In genomic region chr11:101604531-101605453, GRCm38 (mm10) we compare ENCODE assay signal across 8 mouse cellular contexts. TPM values are rescaled to one million over a fixed set of nuclear protein-coding genes. Genes with fewer than 3 reads are reported as not detected.
A peak's percentile ranks its signal among the peaks of the same experiment; 100 is the strongest.
DNase-seq lines count a peak whose midpoint lies in the region; ATAC-seq and TF ChIP-seq lines count a peak whose summit lies in the region.
"Not testable (repeated sequence)": the region's sequence is repeated elsewhere in the genome, so short reads cannot be mapped to it uniquely, and the experiment has no call there.

No protein-coding gene starts in this region.

- DNase-seq in MEL (ENCODE audit: low read depth, low spot score), result peak; percentile 97
- DNase-seq in cerebellum, adult 2 months, result peak; percentile 59 to 60
- DNase-seq in layer of hippocampus, adult 2 months (ENCODE audit: low spot score in 2 of 2), result peak in 1 of 2 experiments; percentile 40
- peak; percentile 86 for DNase-seq in lung, postnatal 10 days
- DNase-seq in ovary, postnatal 10 days (ENCODE audit: low spot score), result peak; percentile 33
- peak; percentile 59 to 80 for DNase-seq in thymus, postnatal 10 days (ENCODE audit: low spot score in 2 of 2)

- H3K9me3 ChIP-seq in MEL (replicated peaks; ENCODE audit: insufficient read depth, low read length); forebrain, embryonic 15.5 days: not testable (repeated sequence)

- ATAC-seq in forebrain, embryonic 15.5 days (replicated peaks), result peak; percentile 93
- peak; percentile 75 to 98; a peak in 3 of 4 replicates for ATAC-seq in hematopoietic stem cell, adult 5-6 weeks (replicated peaks in 1 of 2; ENCODE audit: insufficient read depth in 1 of 2, low FRiP score in 2 of 2, low TSS enrichment in 1 of 2, low read depth in 1 of 2, poor library complexity in 2 of 2, severe bottlenecking in 2 of 2)

- H3K27me3 ChIP-seq in MEL (ENCODE audit: control insufficient read depth in 1 of 2, insufficient read depth in 2 of 2, low read length in 2 of 2); cerebellum, adult 2 months (ENCODE audit: control insufficient read depth, insufficient read depth, low read length); forebrain, embryonic 15.5 days: not testable (repeated sequence)

- peak; percentile 96 to 97 for TF ChIP-seq POLR2A in MEL (IDR thresholded peaks at IDR 0.05; ENCODE audit: control insufficient read depth in 1 of 2, insufficient read depth in 1 of 2, low read depth in 1 of 2, low read length in 2 of 2, poor library complexity in 1 of 2)
- not testable (repeated sequence) for TF ChIP-seq POLR2A in cerebellum, adult 2 months (IDR thresholded peaks at IDR 0.05; ENCODE audit: borderline replicate concordance, insufficient read depth, low read length)

- not testable (repeated sequence) for TF ChIP-seq RAD21 in MEL (IDR thresholded peaks at IDR 0.05; ENCODE audit: low read depth, low read length)

- 3% methylated on average over 30 of the region's 30 CpGs for WGBS in cerebellum, adult 2 months
- 2% methylated on average over 30 of the region's 30 CpGs for WGBS in forebrain, embryonic 15.5 days

- not testable (repeated sequence) for TF ChIP-seq EP300 in MEL (IDR thresholded peaks at IDR 0.05; ENCODE audit: low read depth in 1 of 2, low read length in 2 of 2)

- H3K79me2 ChIP-seq in MEL (ENCODE audit: control insufficient read depth, insufficient read depth, low read length, poor library complexity), result not testable (repeated sequence)

- H3K36me3 ChIP-seq in MEL (ENCODE audit: control insufficient read depth in 1 of 2, insufficient read depth in 2 of 2, low read length in 2 of 2); forebrain, embryonic 15.5 days: not testable (repeated sequence)

- H3K9ac ChIP-seq in MEL (ENCODE audit: control insufficient read depth, low read depth, low read length, poor library complexity, severe bottlenecking), result peak overlapping the region; percentile 58
- H3K9ac ChIP-seq in forebrain, embryonic 15.5 days (replicated peaks), result peak overlapping the region; percentile 54

- not testable (repeated sequence) for H3K4me1 ChIP-seq in MEL (ENCODE audit: control insufficient read depth in 1 of 2, insufficient read depth in 2 of 2, low read length in 2 of 2); cerebellum, adult 2 months (ENCODE audit: control insufficient read depth, insufficient read depth, low read length); forebrain, embryonic 15.5 days

- peak overlapping the region; percentile 95 for H3K27ac ChIP-seq in MEL (ENCODE audit: control insufficient read depth, low read depth, low read length)
- not testable (repeated sequence) for H3K27ac ChIP-seq in cerebellum, adult 2 months (ENCODE audit: insufficient read depth, low read length)
- H3K27ac ChIP-seq in forebrain, embryonic 15.5 days (replicated peaks), result peak overlapping the region; percentile 80
- 0 out of 2 replicates have a peak overlapping the region, but pooled peaks have one; percentile 36 for H3K27ac ChIP-seq in layer of hippocampus, adult 2 months

- not testable (repeated sequence) for TF ChIP-seq CTCF in MEL (IDR thresholded peaks at IDR 0.05 in 2 of 3, conservative IDR thresholded peaks at IDR 0.05 in 1 of 3; ENCODE audit: control insufficient read depth in 1 of 3, insufficient read depth in 1 of 3, low read depth in 2 of 3, low read length in 3 of 3, poor library complexity in 1 of 3, severe bottlenecking in 1 of 3); cerebellum, adult 2 months (IDR thresholded peaks at IDR 0.05; ENCODE audit: borderline replicate concordance, insufficient read depth, low read depth, low read length); layer of hippocampus, adult 2 months (conservative IDR thresholded peaks at IDR 0.05)

- not testable (repeated sequence) for H3K4me3 ChIP-seq in MEL (ENCODE audit: control insufficient read depth in 1 of 2, insufficient read depth in 1 of 2, low read depth in 2 of 2, low read length in 2 of 2)
- H3K4me3 ChIP-seq in cerebellum, adult 2 months (replicated peaks; ENCODE audit: insufficient read depth, low read depth, low read length), result peak overlapping the region; percentile 51
- peak overlapping the region; percentile 43 for H3K4me3 ChIP-seq in forebrain, embryonic 15.5 days
- peak overlapping the region; percentile 56 for H3K4me3 ChIP-seq in layer of hippocampus, adult 2 months

- peak overlapping the region; percentile 56 for H3K4me2 ChIP-seq in forebrain, embryonic 15.5 days (replicated peaks)

TF ChIP-seq in MEL, 35 proteins besides CTCF, POLR2A, EP300 and RAD21:
- TF ChIP-seq TBP (IDR thresholded peaks at IDR 0.05; ENCODE audit: low read depth, low read length), result peak; percentile 99
- peak; percentile 34; the same call in 1 of the 2 replicates for TF ChIP-seq USF1 (IDR thresholded peaks at IDR 0.05; ENCODE audit: low read depth, low read length)
- TF ChIP-seq POLR2AphosphoS5 (IDR thresholded peaks at IDR 0.05; ENCODE audit: borderline replicate concordance, low read depth, low read length), result 0 out of 2 replicates have a peak, but pooled peaks have one; percentile 96
- peak; percentile 73 for TF ChIP-seq JUND (IDR thresholded peaks at IDR 0.05; ENCODE audit: low read depth, low read length)
- peak; percentile 85 for TF ChIP-seq MYC (IDR thresholded peaks at IDR 0.05; ENCODE audit: low read depth, low read length)
- TF ChIP-seq MAZ (IDR thresholded peaks at IDR 0.05; ENCODE audit: low read depth, low read length), result peak; percentile 43; the same call in 1 of the 2 replicates
- peak; percentile 93 for TF ChIP-seq ETS1 (IDR thresholded peaks at IDR 0.05; ENCODE audit: low read depth, low read length)
- TF ChIP-seq MEF2A (IDR thresholded peaks at IDR 0.05; ENCODE audit: extremely low read depth, insufficient replicate concordance, low read depth, low read length, poor library complexity, severe bottlenecking), result 0 out of 2 replicates have a peak, but pooled peaks have one; percentile 19
- peak; percentile 98 for TF ChIP-seq ZMIZ1 (IDR thresholded peaks at IDR 0.05; ENCODE audit: low read depth, low read length)
- TF ChIP-seq GATA1 (IDR thresholded peaks at IDR 0.05; ENCODE audit: low read depth, low read length), result peak; percentile 58
- peak; percentile 72 for TF ChIP-seq HCFC1 (IDR thresholded peaks at IDR 0.05; ENCODE audit: low read depth, low read length)
- TF ChIP-seq SIN3A (IDR thresholded peaks at IDR 0.05; ENCODE audit: low read length), result peak; percentile 74
- TF ChIP-seq MAX (IDR thresholded peaks at IDR 0.05; ENCODE audit: low read length), result peak; percentile 27; the same call in 1 of the 2 replicates
- TF ChIP-seq NELFE (IDR thresholded peaks at IDR 0.05; ENCODE audit: low read depth, low read length), result peak; percentile 72
- TF ChIP-seq POLR2AphosphoS2 (IDR thresholded peaks at IDR 0.05; ENCODE audit: low read length), result peak; percentile 98
- TF ChIP-seq TCF12 (IDR thresholded peaks at IDR 0.05; ENCODE audit: low read depth, low read length), result peak; percentile 58; the same call in 1 of the 2 replicates

RNA-seq across cellular contexts. Expression of gene Gm11634, which starts 5.7 kb away (rescaled TPM):
- total RNA-seq in MEL (2012; rRNA removed), result not detected in 2 replicates
- polyA plus RNA-seq in MEL (2012; ENCODE audit: insufficient read depth in 1 of 2, insufficient read length in 2 of 2, low read depth in 1 of 2, low replicate concordance in 2 of 2, missing spikeins in 1 of 2), result not detected
- not detected in 2 replicates for polyA plus RNA-seq in cerebellum, adult 2 months (2012; rRNA removed)
- polyA plus RNA-seq in forebrain, embryonic 15.5 days (2015; fragmentation: Nextera tagmentation; extraction: Ambion mirVana), result not detected in 2 replicates
- total RNA-seq in hematopoietic stem cell, adult 5-6 weeks (2017), result not detected in 2 replicates
- total RNA-seq in layer of hippocampus, adult 2 months (2021), result not detected

RNA-seq across cellular contexts. Expression of gene Rdm1, which starts 22.2 kb away (rescaled TPM):
- total RNA-seq in MEL (2012; rRNA removed), result 6.5 and 6.7 TPM in 2 replicates
- polyA plus RNA-seq in MEL (2012; ENCODE audit: insufficient read depth in 1 of 2, insufficient read length in 2 of 2, low read depth in 1 of 2, low replicate concordance in 2 of 2, missing spikeins in 1 of 2), result 1 to 10 TPM in 1 of 2 experiments, not detected in 1; 6.8 TPM
- 13.7 and 13.9 TPM in 2 replicates for polyA plus RNA-seq in cerebellum, adult 2 months (2012; rRNA removed)
- polyA plus RNA-seq in forebrain, embryonic 15.5 days (2015; fragmentation: Nextera tagmentation; extraction: Ambion mirVana), result 31.0 and 34.6 TPM in 2 replicates
- total RNA-seq in hematopoietic stem cell, adult 5-6 weeks (2017), result 10.3 and 20.6 TPM in 2 replicates
- 1 to 10 TPM; 8.4 to 10.0 TPM for total RNA-seq in layer of hippocampus, adult 2 months (2021)

RNA-seq across cellular contexts. Expression of gene Tmem106a, which starts 22.8 kb away (rescaled TPM):
- 0.23 and 0.36 TPM in 2 replicates for total RNA-seq in MEL (2012; rRNA removed)
- polyA plus RNA-seq in MEL (2012; ENCODE audit: insufficient read depth in 1 of 2, insufficient read length in 2 of 2, low read depth in 1 of 2, low replicate concordance in 2 of 2, missing spikeins in 1 of 2), result under 1 TPM in 1 of 2 experiments, not detected in 1; 0.81 TPM
- polyA plus RNA-seq in cerebellum, adult 2 months (2012; rRNA removed), result 1.6 and 2.0 TPM in 2 replicates
- 2.0 and 2.3 TPM in 2 replicates for polyA plus RNA-seq in forebrain, embryonic 15.5 days (2015; fragmentation: Nextera tagmentation; extraction: Ambion mirVana)
- total RNA-seq in hematopoietic stem cell, adult 5-6 weeks (2017), result 2.6 and 3.9 TPM in 2 replicates
- 1 to 10 TPM; 2.4 to 4.2 TPM for total RNA-seq in layer of hippocampus, adult 2 months (2021)

RNA-seq across cellular contexts. Expression of gene Nbr1, which starts 52.8 kb away (rescaled TPM):
- total RNA-seq in MEL (2012; rRNA removed), result 38.6 and 39.4 TPM in 2 replicates
- 10 to 100 TPM in 1 of 2 experiments, not detected in 1; 52.3 TPM for polyA plus RNA-seq in MEL (2012; ENCODE audit: insufficient read depth in 1 of 2, insufficient read length in 2 of 2, low read depth in 1 of 2, low replicate concordance in 2 of 2, missing spikeins in 1 of 2)
- 137 and 147 TPM in 2 replicates for polyA plus RNA-seq in cerebellum, adult 2 months (2012; rRNA removed)
- 116 and 130 TPM in 2 replicates for polyA plus RNA-seq in forebrain, embryonic 15.5 days (2015; fragmentation: Nextera tagmentation; extraction: Ambion mirVana)
- 85.9 and 90.5 TPM in 2 replicates for total RNA-seq in hematopoietic stem cell, adult 5-6 weeks (2017)
- total RNA-seq in layer of hippocampus, adult 2 months (2021), result 100 to 1,000 TPM; 199 to 221 TPM

RNA-seq across cellular contexts. Expression of gene Brca1, which starts 53.0 kb away (rescaled TPM):
- total RNA-seq in MEL (2012; rRNA removed), result 35.3 and 37.1 TPM in 2 replicates
- 1,000 to 10,000 TPM in 1 of 2 experiments, 10 to 100 TPM in 1; 25.7 to 1,155 TPM for polyA plus RNA-seq in MEL (2012; ENCODE audit: insufficient read depth in 1 of 2, insufficient read length in 2 of 2, low read depth in 1 of 2, low replicate concordance in 2 of 2, missing spikeins in 1 of 2)
- polyA plus RNA-seq in cerebellum, adult 2 months (2012; rRNA removed), result 0.59 and 0.67 TPM in 2 replicates
- 5.6 and 7.1 TPM in 2 replicates for polyA plus RNA-seq in forebrain, embryonic 15.5 days (2015; fragmentation: Nextera tagmentation; extraction: Ambion mirVana)
- total RNA-seq in hematopoietic stem cell, adult 5-6 weeks (2017), result 38.6 and 42.1 TPM in 2 replicates
- 1 to 10 TPM; 1.3 TPM for total RNA-seq in layer of hippocampus, adult 2 months (2021)
